In genomic region chr5:123350386-123350785, GRCm38 (mm10) we compare ENCODE assay signal across 9 mouse cellular contexts. TPM values are rescaled to one million over a fixed set of nuclear protein-coding genes. Genes with fewer than 3 reads are reported as not detected.
DNase-seq lines count a peak whose midpoint lies in the region; ATAC-seq and TF ChIP-seq lines count a peak whose summit lies in the region.
"Had no signal": no experiment of that assay in that cellular context is flagged by ENCODE, and none has a peak within 500 bp of the region (broad histone marks: within the 10 kb centered on the region; RNA-seq: fewer than 3 reads in every experiment).

No protein-coding gene starts in this region.

- H3K9me3 ChIP-seq in forebrain, embryonic 14.5 days (replicated peaks; ENCODE audit: control insufficient read depth, low read length) = no peaks in the 10 kb centered on the region
- H3K9me3 ChIP-seq: hindbrain, embryonic 15.5 days had no signal

- no peak overlapping the region for H3K4me3 ChIP-seq in gastrocnemius, adult 2 months
- no peak overlapping the region for H3K4me3 ChIP-seq in testis, adult 2 months (ENCODE audit: control insufficient read depth, low read depth, low read length)
- no peak overlapping the region for H3K4me3 ChIP-seq in forebrain, embryonic 14.5 days (ENCODE audit: low read depth, low read length)
- H3K4me3 ChIP-seq: hindbrain, embryonic 15.5 days had no signal

- H3K9ac ChIP-seq in forebrain, embryonic 14.5 days (ENCODE audit: low read length) = no peak overlapping the region
- H3K9ac ChIP-seq: hindbrain, embryonic 15.5 days had no signal

- DNase-seq in gastrocnemius, adult 2 months = peak; percentile 57
- DNase-seq in gastrocnemius, postnatal 4 days (ENCODE audit: low spot score in 2 of 2) = no peak
- DNase-seq in testis, postnatal 14 days (ENCODE audit: low spot score) = no peak
- DNase-seq in induced T-regulatory cell, adult 2 months (ENCODE audit: low read depth) = peak; percentile 10
- DNase-seq in spleen, adult 12 weeks (ENCODE audit: low spot score) = peak; percentile 12
- DNase-seq in forebrain, embryonic 14.5 days (ENCODE audit: low spot score) = no peak
- DNase-seq in frontal cortex, adult 2 months (ENCODE audit: extremely low spot score in 1 of 2, low spot score in 1 of 2) = no peak

- H3K27me3 ChIP-seq in testis, adult 2 months (ENCODE audit: control insufficient read depth, insufficient read depth, low read length) = no peaks in the 10 kb centered on the region; the same call in 1 of the 2 replicates
- no peaks in the 10 kb centered on the region for H3K27me3 ChIP-seq in forebrain, embryonic 14.5 days (replicated peaks; ENCODE audit: control insufficient read depth, insufficient read depth, low read length)
- H3K27me3 ChIP-seq: hindbrain, embryonic 15.5 days had no signal

- no peaks in the 10 kb centered on the region for H3K36me3 ChIP-seq in testis, adult 2 months (ENCODE audit: control insufficient read depth, insufficient read depth, low read length)
- H3K36me3 ChIP-seq in forebrain, embryonic 14.5 days (ENCODE audit: control insufficient read depth, insufficient read depth, low read length) = peaks cover 42% of the 10 kb centered on the region
- H3K36me3 ChIP-seq: hindbrain, embryonic 15.5 days had no signal

- no peak for TF ChIP-seq POLR2A in testis, adult 2 months (IDR thresholded peaks at IDR 0.05; ENCODE audit: control insufficient read depth, low read depth, low read length)

- ATAC-seq in forebrain, embryonic 14.5 days = no peak

- H3K27ac ChIP-seq in gastrocnemius, adult 2 months = no peak overlapping the region
- H3K27ac ChIP-seq in testis, adult 2 months (ENCODE audit: control insufficient read depth, insufficient read depth, low read depth, low read length) = no peak overlapping the region
- H3K27ac ChIP-seq in forebrain, embryonic 14.5 days (ENCODE audit: low read depth, low read length) = no peak overlapping the region
- H3K27ac ChIP-seq: hindbrain, embryonic 15.5 days had no signal

- TF ChIP-seq CTCF in gastrocnemius, adult 2 months (IDR thresholded peaks at IDR 0.05) = peak; percentile 49
- TF ChIP-seq CTCF in testis, adult 2 months (IDR thresholded peaks at IDR 0.05; ENCODE audit: control insufficient read depth, insufficient read depth, insufficient replicate concordance, low read depth, low read length) = peak; percentile 5; the same call in 1 of the 2 replicates

- H3K4me1 ChIP-seq in testis, adult 2 months (ENCODE audit: control insufficient read depth, insufficient read depth, low read length) = peaks cover 11% of the 10 kb centered on the region
- peaks cover 19% of the 10 kb centered on the region for H3K4me1 ChIP-seq in forebrain, embryonic 14.5 days (ENCODE audit: control insufficient read depth, insufficient read depth, low read length)

- no peak overlapping the region for H3K4me2 ChIP-seq in forebrain, embryonic 14.5 days (ENCODE audit: low read length)
- H3K4me2 ChIP-seq: hindbrain, embryonic 15.5 days had no signal

- intact Hi-C loops in gastrocnemius, adult 2 months (cut with DNase I) = no loop called here

- WGBS in forebrain, embryonic 14.5 days = 75% methylated on average over 10 of the region's 10 CpGs

RNA-seq across cellular contexts. Expression of gene Bcl7a, which starts 6.8 kb away (rescaled TPM):
- total RNA-seq in gastrocnemius, adult 2 months (2021) = 10 to 100 TPM in 1 of 2 experiments, 1 to 10 TPM in 1; 4.9 to 10.7 TPM
- total RNA-seq in gastrocnemius, postnatal 4 days (2021) = 10 to 100 TPM; 33.6 to 37.5 TPM
- polyA plus RNA-seq in testis, adult 2 months (2012; rRNA removed) = 0.73 and 0.88 TPM in 2 replicates
- polyA plus RNA-seq in forebrain, embryonic 14.5 days (2014; fragmentation: Nextera tagmentation; extraction: Ambion mirVana) = 71.6 and 78.2 TPM in 2 replicates
- polyA plus RNA-seq in frontal cortex, adult 2 months (2012; rRNA removed) = 37.0 and 40.7 TPM in 2 replicates

RNA-seq across cellular contexts. Expression of gene Mlxip, which starts 44.2 kb away (rescaled TPM):
- 10 to 100 TPM; 55.7 to 66.0 TPM for total RNA-seq in gastrocnemius, adult 2 months (2021)
- 10 to 100 TPM; 48.4 to 49.8 TPM for total RNA-seq in gastrocnemius, postnatal 4 days (2021)
- 17.4 and 18.8 TPM in 2 replicates for polyA plus RNA-seq in testis, adult 2 months (2012; rRNA removed)
- polyA plus RNA-seq in forebrain, embryonic 14.5 days (2014; fragmentation: Nextera tagmentation; extraction: Ambion mirVana) = 11.5 and 15.2 TPM in 2 replicates
- 18.5 and 19.4 TPM in 2 replicates for polyA plus RNA-seq in frontal cortex, adult 2 months (2012; rRNA removed)

Comparison
In these comparisons a context has a peak if more than half of its experiments do, and no peak if none do; other contexts are left out.
1. DNase-seq: peak in gastrocnemius, adult 2 months (single experiment), induced T-regulatory cell, adult 2 months (single experiment) and spleen, adult 12 weeks (single experiment); none in gastrocnemius, postnatal 4 days (0 of 2), testis, postnatal 14 days (single experiment), forebrain, embryonic 14.5 days (single experiment) and frontal cortex, adult 2 months (0 of 2).
2. RNA of gene Bcl7a, which starts 6.8 kb away (polyA plus RNA-seq): 71.6 to 78.2 TPM in forebrain, embryonic 14.5 days and 37.0 to 40.7 TPM in frontal cortex, adult 2 months; 0.73 to 0.88 TPM in testis, adult 2 months; every median in the first group is over 10 times any median in the second.